Mouse (Mus musculus) C2C12 (cell line): ENCODE data around the gene Atp2b4. TPM values are rescaled to one million over a fixed set of nuclear protein-coding genes. Genes with fewer than 3 reads are reported as not detected.
A peak's percentile ranks its signal among the peaks of the same experiment; 100 is the strongest.

ENCODE experiments used
- H3K27me3 ChIP-seq: one replicate; pipeline ENCODE4 v1.6.1; 2011; ENCODE audit not compliant: control insufficient read depth, insufficient read depth, insufficient read length
- H3K36me3 ChIP-seq: one replicate; pipeline ENCODE4 v1.6.1; 2011; ENCODE audit not compliant: control insufficient read depth, insufficient read depth
- H3K4me3 ChIP-seq: one replicate; pipeline ENCODE4 v1.5.1; 2011; ENCODE audit warnings: mild to moderate bottlenecking, control low read depth; ENCODE audit not compliant: poor library complexity, insufficient read depth, severe bottlenecking
- H3K79me2 ChIP-seq: one replicate; pipeline ENCODE4 v1.6.1; 2011; ENCODE audit not compliant: control insufficient read depth, insufficient read depth
- H3K79me3 ChIP-seq: one replicate; pipeline ENCODE4 v1.6.1; 2011; ENCODE audit warnings: low read depth, control low read depth
- H3ac ChIP-seq: one replicate; pipeline ENCODE3; 2011; ENCODE audit warnings: low read depth; ENCODE audit not compliant: control insufficient read depth, insufficient read length
- CEBPB ChIP-seq: IDR thresholded peaks from one replicate; pipeline ENCODE4 v1.6.1; 2011; ENCODE audit warnings: low read depth, mild to moderate bottlenecking, control low read depth, moderate library complexity
- CTCF ChIP-seq: IDR thresholded peaks from one replicate; pipeline ENCODE4 v1.5.1; 2011; ENCODE audit not compliant: control insufficient read depth, insufficient read depth, insufficient read length
- FOSL1 ChIP-seq: IDR thresholded peaks from one replicate; pipeline ENCODE4 v1.8.0; 2011; ENCODE audit warnings: mild to moderate bottlenecking, low read length; ENCODE audit not compliant: poor library complexity, insufficient read depth, severe bottlenecking
- MAX ChIP-seq: IDR thresholded peaks from one replicate; pipeline ENCODE4 v1.6.1; 2011; ENCODE audit warnings: mild to moderate bottlenecking, control low read depth
- MYOD1 ChIP-seq: IDR thresholded peaks from one replicate; pipeline ENCODE4 v1.6.1; 2011; ENCODE audit warnings: low read depth; ENCODE audit not compliant: control insufficient read depth, insufficient read length
- MYOG ChIP-seq: IDR thresholded peaks from one replicate; pipeline ENCODE4 v1.6.1; 2011; ENCODE audit not compliant: control insufficient read depth, insufficient read length; ENCODE audit errors: extremely low read depth
- USF1 ChIP-seq: IDR thresholded peaks from one replicate; pipeline ENCODE4 v1.6.1; 2011; ENCODE audit warnings: low read depth, mild to moderate bottlenecking, control low read depth, moderate library complexity
- polyA plus RNA-seq: library from polyadenylated mRNA; unstranded; fragments of >200 nt; fragmentation: generic; extraction: Trizol; gene quantifications from one replicate; pipeline ENCODE4 v1.2.1, GENCODE M21; 2012; ENCODE audit warnings: missing spikeins

Gene Atp2b4
- polyA plus RNA-seq, 1 experiment, result 3.0 TPM

DNA sequence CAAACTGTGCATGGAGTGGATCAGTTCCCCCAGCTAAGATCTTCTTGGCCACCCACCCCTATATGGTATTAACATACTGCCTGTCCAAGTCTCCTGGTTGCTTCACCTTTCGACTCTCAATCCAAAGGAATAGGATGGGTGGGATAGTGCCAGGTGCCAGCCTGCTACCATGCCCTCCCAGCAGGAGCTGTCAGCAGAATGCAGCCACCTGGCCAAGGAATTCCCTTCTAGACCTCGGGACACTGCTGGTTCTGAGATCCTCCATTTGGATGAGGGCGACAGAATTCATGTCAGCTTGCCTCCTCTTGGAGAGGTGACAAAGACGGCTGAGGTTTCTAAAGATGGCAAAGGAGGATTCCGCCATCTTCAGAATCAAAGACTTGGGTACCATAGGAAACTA is 32.8 kb downstream of the Atp2b4 start:
- Histone ChIP-seq H3K79me3 (no peaks in the 10 kb centered on the region), H3K27me3 (no peaks in the 10 kb centered on the region), H3K79me2 (no peaks in the 10 kb centered on the region), H3ac (no peak overlapping the region), H3K4me3 (no peak overlapping the region), H3K36me3 (no peaks in the 10 kb centered on the region)
- TF ChIP-seq MYOG, result no peak
- no peak for TF ChIP-seq MYOD1
- TF ChIP-seq CEBPB, result no peak
- no peak for TF ChIP-seq CTCF
- TF ChIP-seq MAX, result no peak
- TF ChIP-seq USF1, result no peak
- no peak for TF ChIP-seq FOSL1

- H3K27me3 ChIP-seq, result no peaks in the 10 kb centered on the region
- no peaks in the 10 kb centered on the region for H3K36me3 ChIP-seq
- no peak overlapping the region for H3ac ChIP-seq
- H3K79me2 ChIP-seq, result no peaks in the 10 kb centered on the region
- H3K79me3 ChIP-seq, result no peaks in the 10 kb centered on the region
- no peak overlapping the region for H3K4me3 ChIP-seq
- TF ChIP-seq FOSL1, result no peak
- TF ChIP-seq CEBPB, result no peak
- no peak for TF ChIP-seq MAX
- TF ChIP-seq USF1, result no peak
- TF ChIP-seq CTCF, result no peak
- TF ChIP-seq MYOD1, result no peak
- TF ChIP-seq MYOG, result no peak
These were observed 33.8 kb downstream of the Atp2b4 start for GRCm38 (mm10) chr1:133766901-133767529.

DNA sequence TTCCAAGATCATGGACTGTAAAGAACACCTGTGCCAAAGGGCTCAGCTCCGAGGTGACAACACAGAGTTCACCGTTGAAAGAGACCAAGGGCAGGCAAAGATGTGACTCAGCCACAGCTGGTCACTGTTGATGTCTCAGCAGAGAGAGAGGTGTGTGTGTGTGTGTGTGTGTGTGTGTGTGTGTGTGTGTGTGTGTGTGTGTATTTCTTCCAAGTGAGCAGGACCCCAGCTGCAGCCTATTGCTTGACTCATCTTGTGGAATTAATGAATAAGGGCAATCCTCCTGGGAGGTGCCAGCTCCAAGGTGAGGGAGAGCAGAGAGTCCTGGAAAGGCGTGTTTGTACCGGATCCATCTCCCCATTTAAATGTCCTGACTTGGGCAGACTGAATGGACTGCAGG is 35.5 kb downstream of the Atp2b4 start:
- Histone ChIP-seq H3K4me3 (no peak overlapping the region), H3ac (no peak overlapping the region), H3K27me3 (no peaks in the 10 kb centered on the region), H3K79me3 (no peaks in the 10 kb centered on the region), H3K36me3 (no peaks in the 10 kb centered on the region), H3K79me2 (no peaks in the 10 kb centered on the region)
- no peak for TF ChIP-seq MYOG
- peak; percentile 54 for TF ChIP-seq MYOD1

GRCm38 (mm10) chr1:133762946-133763422 is 37.9 kb downstream of the Atp2b4 start:
- H3K79me3 ChIP-seq, result no peaks in the 10 kb centered on the region
- H3K79me2 ChIP-seq, result no peaks in the 10 kb centered on the region
- H3K4me3 ChIP-seq, result no peak overlapping the region
- H3ac ChIP-seq, result no peak overlapping the region
- H3K27me3 ChIP-seq, result no peaks in the 10 kb centered on the region
- TF ChIP-seq MAX (no peak), FOSL1 (no peak), USF1 (no peak), MYOG (no peak), MYOD1 (no peak), CEBPB (no peak)
- no peaks in the 10 kb centered on the region for H3K36me3 ChIP-seq

DNA sequence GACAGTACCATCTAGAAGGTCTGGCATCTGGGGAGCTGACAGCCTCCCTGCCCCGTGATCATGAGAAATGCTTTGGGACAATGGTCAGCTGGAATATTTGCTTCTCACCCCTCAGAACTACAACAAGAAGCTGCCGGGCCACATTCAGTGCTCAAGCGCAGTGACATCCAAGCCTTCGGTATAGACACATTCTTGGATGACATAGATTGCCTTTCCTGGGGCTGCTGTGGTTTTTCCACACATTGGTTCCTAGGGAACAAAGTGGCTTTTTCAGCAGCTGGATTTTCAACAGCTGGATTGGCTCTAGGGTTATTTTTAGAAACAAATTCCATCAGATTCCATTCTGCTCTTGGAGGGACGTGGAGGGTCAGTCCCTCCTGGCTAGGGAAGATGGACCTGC is 39.6 kb downstream of the Atp2b4 start:
- H3K4me3 ChIP-seq, result no peak overlapping the region
- H3K27me3 ChIP-seq, result no peaks in the 10 kb centered on the region
- no peaks in the 10 kb centered on the region for H3K79me2 ChIP-seq
- no peaks in the 10 kb centered on the region for H3K36me3 ChIP-seq
- H3ac ChIP-seq, result no peak overlapping the region
- no peak for TF ChIP-seq CTCF
- TF ChIP-seq MYOG, result no peak
- no peak for TF ChIP-seq USF1
- no peak for TF ChIP-seq CEBPB
- no peaks in the 10 kb centered on the region for H3K79me3 ChIP-seq

GRCm38 (mm10) chr1:133754317-133754868 is 46.4 kb downstream of the Atp2b4 start:
- Histone ChIP-seq H3K4me3 (no peak overlapping the region), H3K79me3 (no peaks in the 10 kb centered on the region), H3K36me3 (no peaks in the 10 kb centered on the region), H3K27me3 (no peaks in the 10 kb centered on the region), H3K79me2 (no peaks in the 10 kb centered on the region), H3ac (no peak overlapping the region)
- no peak for TF ChIP-seq MYOG
- TF ChIP-seq MYOD1, result no peak
- TF ChIP-seq FOSL1, result no peak
- TF ChIP-seq CEBPB, result no peak
- no peak for TF ChIP-seq MAX
- TF ChIP-seq CTCF, result no peak
- no peak for TF ChIP-seq USF1
